Mouse (Mus musculus): ENCODE results near the gene Cops7b.

DNA sequence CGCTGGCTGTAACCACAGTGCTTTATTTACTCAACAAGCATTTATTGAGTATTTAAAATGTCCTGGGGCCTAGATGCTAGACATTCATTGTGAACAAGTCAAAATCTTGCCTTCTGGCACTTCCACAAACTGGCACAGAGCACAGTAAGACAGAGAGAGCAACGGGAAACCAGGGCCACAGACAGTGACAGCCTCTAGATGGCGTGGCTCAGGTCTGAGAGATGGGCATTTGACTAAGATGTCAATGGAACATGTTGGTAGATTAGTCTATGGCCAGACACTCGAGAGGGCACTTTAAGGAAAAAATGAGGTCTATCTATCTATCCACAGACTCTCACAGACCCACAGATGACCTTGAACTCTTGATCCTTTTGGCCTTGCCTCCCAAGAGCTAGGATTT lies 70.0 kb downstream of the Cops7b start:
- TF ChIP-seq EP300 (IDR thresholded peaks at IDR 0.05; ENCODE audit: low read depth in 1 of 2, low read length in 2 of 2) (no peak), GATA1 (IDR thresholded peaks at IDR 0.05; ENCODE audit: low read depth, low read length) (no peak), CTCF (IDR thresholded peaks at IDR 0.05 in 2 of 3, conservative IDR thresholded peaks at IDR 0.05 in 1 of 3; ENCODE audit: control insufficient read depth in 1 of 3, insufficient read depth in 1 of 3, low read depth in 2 of 3, low read length in 3 of 3, poor library complexity in 1 of 3, severe bottlenecking in 1 of 3) (peak; percentile 24 to 75 (median 74); a peak in 5 of 6 replicates), SIN3A (IDR thresholded peaks at IDR 0.05; ENCODE audit: low read length) (no peak), MXI1 (IDR thresholded peaks at IDR 0.05; ENCODE audit: low read depth, low read length) (no peak), ZMIZ1 (IDR thresholded peaks at IDR 0.05; ENCODE audit: low read depth, low read length) (no peak), HCFC1 (IDR thresholded peaks at IDR 0.05; ENCODE audit: low read depth, low read length) (no peak), JUND (IDR thresholded peaks at IDR 0.05; ENCODE audit: low read depth, low read length) (no peak), GABPA (IDR thresholded peaks at IDR 0.05; ENCODE audit: low read depth, low read length) (no peak), USF1 (IDR thresholded peaks at IDR 0.05; ENCODE audit: low read depth, low read length) (no peak), POLR2A (IDR thresholded peaks at IDR 0.05; ENCODE audit: control insufficient read depth in 1 of 2, insufficient read depth in 1 of 2, low read depth in 1 of 2, low read length in 2 of 2, poor library complexity in 1 of 2) (no peak), KAT2A (conservative IDR thresholded peaks at IDR 0.05; ENCODE audit: low read depth, low read length) (no peak)
